Mouse (Mus musculus) adrenal gland, adult 18-20 months (tissue): ENCODE data around the gene Zfp91. TPM values are rescaled to one million over a fixed set of nuclear protein-coding genes. Genes with fewer than 3 reads are reported as not detected.

Source experiments
- total RNA-seq, 2 experiments: library from RNA; stranded (reverse); gene quantifications; 1 replicate in 1 of 2; 2 replicates in 1 of 2; pipeline ENCODE4 v1.2.3; 2021

Gene Zfp91
- total RNA-seq, 2 experiments from 2014 or later: 79.5 to 80.1 TPM

Other genes starting within 250 kb of the Zfp91 start
- not detected for gene Gm4952, start 196.2 kb downstream of the Zfp91 start, total RNA-seq
- gene Glyat, start 162.8 kb downstream of the Zfp91 start, total RNA-seq: under 1 TPM in 1 of 2 experiments, not detected in 1; 0.17 TPM
- not detected for gene Olfr1442, start 125.7 kb downstream of the Zfp91 start, total RNA-seq
- gene Olfr1443, start 118.0 kb downstream of the Zfp91 start, total RNA-seq: not detected
- under 1 TPM in 1 of 2 experiments, not detected in 1; 0.60 TPM for gene Keg1, start 100.3 kb downstream of the Zfp91 start, total RNA-seq
- gene Cntf, start 30.5 kb downstream of the Zfp91 start, total RNA-seq: 1 to 10 TPM; 2.2 to 2.5 TPM
- 1 to 10 TPM; 2.1 to 4.1 TPM for gene Lpxn, start 67 bp upstream of the Zfp91 start, total RNA-seq
- not detected for gene Gm5244, start 50.6 kb upstream of the Zfp91 start, total RNA-seq
- gene Olfr1444, start 61.2 kb upstream of the Zfp91 start, total RNA-seq: not detected
- not detected for gene Olfr1445, start 87.7 kb upstream of the Zfp91 start, total RNA-seq
- gene Olfr1446, start 97.4 kb upstream of the Zfp91 start, total RNA-seq: not detected
- gene Olfr1447, start 107.6 kb upstream of the Zfp91 start, total RNA-seq: not detected
- not detected for gene Olfr1448, start 128.3 kb upstream of the Zfp91 start, total RNA-seq
- not detected for gene Olfr1449, start 134.7 kb upstream of the Zfp91 start, total RNA-seq
- gene Olfr1450, start 154.1 kb upstream of the Zfp91 start, total RNA-seq: not detected
- gene Olfr1451, start 198.9 kb upstream of the Zfp91 start, total RNA-seq: not detected
- not detected for gene Olfr1453, start 232.2 kb upstream of the Zfp91 start, total RNA-seq